Mouse (Mus musculus) cerebellum, adult 9-10 months (tissue): ENCODE measurements around the gene Pibf1.
A peak's percentile ranks its signal among the peaks of the same experiment; 100 is the strongest.

Experiments used
- DNase-seq: peaks from one replicate; pipeline ENCODE4 v3.0.0; 2022

The Pibf1 gene

DNA sequence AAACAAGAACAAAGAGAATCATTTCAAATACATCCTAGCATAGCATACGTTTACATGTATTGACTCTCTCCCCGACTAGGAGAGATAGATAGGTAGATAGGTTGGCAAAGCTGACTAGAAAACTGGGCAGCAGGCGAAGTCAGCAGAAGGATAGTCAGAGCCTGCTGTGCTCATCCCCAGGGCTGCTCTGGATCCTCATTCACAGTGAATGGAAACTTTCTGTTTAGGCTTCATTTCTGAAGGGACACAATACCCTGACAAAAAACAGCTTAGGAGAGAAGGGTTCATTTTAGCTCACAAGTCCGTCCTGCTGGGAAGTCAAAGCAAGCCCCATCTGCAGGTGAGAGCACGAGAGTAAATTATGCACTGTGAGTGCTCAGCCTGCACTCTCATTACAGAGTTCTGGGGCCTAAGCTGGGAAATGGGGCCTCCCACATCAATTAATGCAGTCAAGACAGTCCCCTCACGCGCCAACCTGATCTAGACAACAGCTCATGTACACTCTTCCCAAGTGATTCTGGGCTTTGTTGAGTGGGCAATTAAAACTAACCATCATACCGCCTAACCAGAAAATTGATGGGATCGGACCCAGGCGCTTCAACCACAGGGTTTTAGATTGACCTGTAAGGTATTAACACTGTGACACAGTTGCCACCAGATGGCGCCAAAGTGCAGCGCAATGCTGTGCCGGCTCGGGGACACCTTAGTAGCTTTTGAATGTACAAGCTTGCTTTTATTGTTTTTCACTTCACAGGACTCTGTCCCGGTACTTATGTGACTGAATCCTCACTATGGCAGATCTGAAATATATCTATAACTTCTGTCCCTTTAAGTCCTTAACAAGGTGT, 42.8 kb downstream of the Pibf1 start:
- peak; percentile 74 for DNase-seq

- no peak for DNase-seq
Measured at GRCm38 (mm10) chr14:99146841-99147240, 47.6 kb downstream of the Pibf1 start.

DNA sequence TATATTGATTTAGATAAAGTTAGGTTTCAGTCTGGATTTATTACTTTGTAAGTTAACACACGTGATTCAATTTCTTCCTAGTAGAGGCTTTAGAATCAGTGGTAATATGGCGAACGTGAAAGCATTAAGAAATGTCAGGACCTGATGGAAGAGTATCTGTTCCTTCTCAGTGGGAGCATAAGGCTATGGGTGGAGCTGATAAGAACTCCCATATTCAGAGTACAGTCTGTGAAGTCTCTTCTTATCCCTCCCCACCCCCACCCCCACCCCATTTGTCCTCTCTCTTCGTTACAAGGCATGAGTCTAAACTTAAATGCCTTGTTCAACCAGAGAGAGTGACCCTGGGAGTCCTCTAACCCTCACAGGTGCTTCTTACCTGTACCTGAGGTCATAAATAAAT, 53.5 kb downstream of the Pibf1 start:
- DNase-seq = no peak

DNA sequence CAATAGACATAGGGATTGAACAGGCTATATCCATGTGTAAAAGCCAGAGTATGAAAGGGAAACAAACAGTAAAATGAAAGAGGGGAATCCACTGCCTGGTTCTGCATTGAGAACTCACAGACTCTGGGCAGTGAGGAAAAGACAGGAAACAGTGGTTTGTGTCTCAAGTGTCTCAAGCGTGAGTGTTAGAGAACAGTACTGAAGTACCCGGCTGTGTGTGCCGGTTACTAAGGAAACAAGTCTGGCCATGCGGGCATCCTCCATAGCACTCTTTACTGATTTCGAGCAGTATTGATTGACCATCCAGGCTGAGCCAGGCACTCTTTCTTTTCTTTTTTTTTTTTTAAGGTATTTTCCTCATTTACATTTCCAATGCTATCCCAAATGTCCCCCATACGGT, 60.7 kb downstream of the Pibf1 start:
- no peak for DNase-seq

- DNase-seq = no peak
Measured at GRCm38 (mm10) chr14:99163051-99163450, 63.8 kb downstream of the Pibf1 start.

- DNase-seq = no peak
Measured at GRCm38 (mm10) chr14:99174138-99174745, 75.0 kb downstream of the Pibf1 start.

- no peak for DNase-seq
Measured at GRCm38 (mm10) chr14:99176559-99176958, 77.3 kb downstream of the Pibf1 start.

DNA sequence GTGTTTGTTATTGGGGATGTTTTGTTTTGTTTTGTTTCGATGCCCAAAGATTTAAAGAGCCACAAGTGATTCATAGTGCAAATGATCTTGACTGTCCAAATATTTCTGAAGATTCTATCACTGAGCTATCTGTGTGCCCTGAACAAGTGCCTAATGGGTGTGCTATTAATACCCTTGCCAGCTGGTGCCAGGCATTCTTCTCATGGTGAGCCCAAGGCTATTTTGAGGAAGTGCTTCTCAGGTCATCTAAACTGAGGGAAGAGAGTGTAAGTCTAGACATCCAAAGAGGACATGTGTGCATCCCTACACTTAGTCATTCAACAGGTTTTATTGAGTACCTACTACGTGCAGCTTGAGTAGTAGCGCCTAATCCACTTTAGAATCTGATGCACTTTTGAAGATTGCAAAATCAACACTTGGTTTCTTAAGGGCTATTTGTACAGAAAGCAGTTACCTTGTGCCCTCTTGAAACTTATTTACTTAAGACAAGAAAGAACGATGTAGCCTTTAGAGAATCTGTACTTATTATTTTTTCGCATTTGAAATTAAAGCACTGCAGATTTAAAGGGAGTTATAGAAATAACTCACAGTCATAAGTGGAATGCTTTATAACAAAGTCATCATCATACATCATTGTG, 91.0 kb downstream of the Pibf1 start:
- peak; percentile 20 for DNase-seq

- DNase-seq = no peak
Measured at GRCm38 (mm10) chr14:99205865-99206264, 106.6 kb downstream of the Pibf1 start.

DNA sequence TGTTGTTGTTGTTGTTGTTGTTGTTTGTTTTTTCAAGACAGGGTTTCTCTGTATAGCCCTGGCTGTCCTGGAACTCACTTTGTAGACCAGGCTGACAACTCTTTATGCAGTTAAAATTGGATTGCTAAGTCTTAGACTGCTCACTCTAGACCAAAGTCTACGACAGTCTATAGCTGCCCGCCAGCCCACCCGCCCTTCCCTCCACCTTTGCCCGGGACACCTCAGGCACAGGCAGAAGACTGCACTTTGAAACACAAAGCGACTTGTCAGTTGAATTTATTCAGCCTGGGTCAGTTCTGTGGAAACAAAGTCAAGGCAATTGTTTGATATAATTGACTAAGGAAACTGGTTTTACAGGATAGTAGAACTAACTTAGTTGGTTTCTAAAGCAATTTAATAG, 107.4 kb downstream of the Pibf1 start:
- DNase-seq = no peak

- DNase-seq = no peak
Measured at GRCm38 (mm10) chr14:99210431-99210830, 111.2 kb downstream of the Pibf1 start.

- DNase-seq = no peak
Measured at GRCm38 (mm10) chr14:99218396-99219012, 119.3 kb downstream of the Pibf1 start.

GRCm38 (mm10) chr14:99219757-99220171, 120.5 kb downstream of the Pibf1 start:
- no peak for DNase-seq

DNA sequence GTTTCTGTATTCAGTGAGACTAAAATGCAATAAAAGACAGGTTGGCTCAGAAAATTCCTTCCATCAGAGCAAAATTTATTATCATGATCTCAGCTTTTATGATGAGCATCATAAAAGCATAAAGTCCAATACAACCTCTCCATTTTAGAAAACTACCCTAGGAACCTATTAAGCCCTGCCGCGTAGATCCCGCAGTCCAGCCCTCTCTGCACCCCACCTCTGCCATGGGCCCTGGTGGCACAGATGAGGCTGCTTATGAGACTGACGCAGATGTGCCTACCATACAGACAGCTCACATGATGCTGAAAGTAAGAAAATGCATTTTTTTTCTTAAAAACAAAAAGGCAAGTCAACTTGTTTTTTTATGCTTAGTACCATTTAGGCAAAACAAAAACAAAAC, 126.7 kb downstream of the Pibf1 start:
- DNase-seq = no peak

- DNase-seq = no peak
Measured at GRCm38 (mm10) chr14:99229071-99229780, 130.0 kb downstream of the Pibf1 start.

DNA sequence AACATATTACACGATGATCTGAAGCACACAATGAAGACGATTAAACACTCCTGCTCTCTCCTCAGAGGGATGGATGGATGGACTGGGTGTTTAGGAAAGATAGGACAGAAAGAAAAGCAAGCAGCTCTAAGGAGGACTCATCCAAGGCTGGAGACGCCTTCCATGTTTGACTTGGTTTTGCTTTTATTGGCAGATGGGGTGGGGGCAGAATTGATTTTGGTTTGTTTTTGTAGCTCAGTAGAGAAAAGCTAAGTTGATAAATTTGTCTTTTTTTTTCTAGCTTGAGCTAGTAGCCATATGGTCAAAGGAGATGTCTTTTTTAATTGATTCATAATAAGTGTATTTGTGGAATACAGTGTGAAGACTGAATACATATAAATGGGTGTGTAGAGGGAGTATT, 133.8 kb downstream of the Pibf1 start:
- DNase-seq = no peak

- DNase-seq = no peak
Measured at GRCm38 (mm10) chr14:99237115-99237514, 137.9 kb downstream of the Pibf1 start.

DNA sequence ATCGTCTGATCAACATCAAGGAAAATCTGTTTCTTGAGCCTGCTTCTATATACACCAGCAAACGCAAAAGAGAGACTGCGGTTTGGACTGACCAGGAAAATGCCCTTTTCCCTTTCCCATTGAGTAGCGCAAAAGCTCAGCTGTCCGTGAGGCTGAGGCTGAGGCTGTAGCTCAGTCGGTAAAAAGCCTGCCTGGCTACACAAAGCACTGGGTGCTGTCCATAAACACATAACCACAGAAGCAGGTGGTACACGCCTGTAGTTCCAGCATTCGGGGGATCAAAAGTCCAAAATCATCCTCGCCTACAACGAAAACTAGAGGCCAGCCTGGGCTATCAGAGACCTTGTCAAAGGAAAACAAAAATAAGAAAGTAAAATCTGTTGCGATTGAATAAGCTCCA, 141.3 kb downstream of the Pibf1 start:
- no peak for DNase-seq

DNA sequence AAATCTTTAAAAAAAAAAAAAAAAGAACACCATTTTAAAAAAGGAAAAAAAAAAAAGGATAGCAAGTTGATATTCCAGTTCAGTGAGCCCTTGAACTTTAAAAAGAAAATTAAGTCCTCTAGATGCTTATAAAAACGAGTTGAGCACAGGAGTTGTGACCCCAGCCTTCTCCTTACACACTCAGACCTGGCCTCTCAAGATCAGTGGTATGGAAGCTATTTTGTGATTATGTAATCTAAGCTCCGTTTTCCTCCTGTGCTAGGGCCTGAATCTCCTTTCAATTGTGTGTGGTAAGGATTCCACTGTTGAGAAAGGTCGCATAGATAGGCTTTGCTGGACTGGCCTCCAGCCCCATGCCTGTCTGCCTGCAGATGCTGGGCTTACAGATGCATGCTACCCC, 145.3 kb downstream of the Pibf1 start:
- DNase-seq = no peak

GRCm38 (mm10) chr14:99262026-99262425, 162.8 kb downstream of the Pibf1 start:
- DNase-seq = no peak

DNA sequence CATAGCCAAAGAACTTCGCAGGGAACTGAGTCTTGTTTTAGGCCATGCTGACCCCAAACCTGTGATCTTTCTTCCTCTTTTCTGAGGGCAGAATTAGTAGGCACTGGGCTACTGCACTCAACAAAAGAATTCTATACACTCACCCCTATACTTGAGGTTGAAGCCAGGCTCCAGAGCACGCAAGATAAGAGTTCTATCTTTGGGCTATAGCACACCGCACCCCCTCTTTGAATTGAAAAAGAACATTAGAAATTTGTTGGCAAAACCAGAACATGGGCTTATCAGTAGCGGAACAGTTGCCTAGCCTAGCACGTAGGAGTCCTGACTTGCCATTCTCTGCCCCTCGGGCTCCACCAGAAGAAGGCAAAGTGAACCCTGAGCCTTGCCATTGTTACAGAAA, 164.6 kb downstream of the Pibf1 start:
- no peak for DNase-seq

- no peak for DNase-seq
Measured at GRCm38 (mm10) chr14:99265791-99266190, 166.6 kb downstream of the Pibf1 start.

DNA sequence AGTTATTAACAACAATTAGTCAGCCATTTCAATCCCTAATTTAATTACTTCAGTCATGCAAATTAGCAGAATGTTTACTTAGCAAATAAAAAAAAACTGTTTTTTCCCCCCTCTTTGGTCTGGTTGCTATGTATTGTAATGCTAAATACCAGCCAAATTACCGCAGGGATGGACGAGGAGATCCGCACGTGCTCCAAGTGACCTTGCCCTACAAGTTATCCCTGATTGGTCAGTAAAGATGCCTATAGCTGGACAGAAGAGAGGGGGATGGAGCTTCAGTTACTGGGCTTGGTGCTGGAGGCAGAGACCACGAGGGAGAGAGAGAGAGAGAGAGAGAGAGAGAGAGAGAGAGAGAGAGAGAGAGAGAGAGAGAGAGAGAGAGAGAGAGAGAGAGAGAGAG, 167.5 kb downstream of the Pibf1 start:
- no peak for DNase-seq
